Mouse (Mus musculus) limb, embryonic 15.5 days (tissue): ENCODE results near the gene Scly. TPM values are rescaled to one million over a fixed set of nuclear protein-coding genes. Genes with fewer than 3 reads are reported as not detected.

Source experiments
- ATAC-seq: fragments of 200-750 bp; cut with Nextera tagmentation; 2 replicates; pipeline ENCODE4 v1.8.0; 2017; ENCODE audit warnings: low read depth, moderate TSS enrichment; ENCODE audit not compliant: insufficient number of reproducible peaks, low FRiP score, low TSS enrichment
- H3K27ac ChIP-seq: fragments of 300-500 bp; sonication (generic); 2 replicates; pipeline ENCODE4 v1.5.1; 2015; ENCODE audit warnings: moderate library complexity, mild to moderate bottlenecking, inconsistent platforms
- H3K27me3 ChIP-seq: fragments of 300-500 bp; sonication (generic); 2 replicates; pipeline ENCODE4 v1.6.1; 2015; ENCODE audit warnings: inconsistent platforms
- H3K36me3 ChIP-seq: fragments of 300-500 bp; sonication (generic); 2 replicates; pipeline ENCODE4 v1.6.1; 2015; ENCODE audit warnings: inconsistent platforms
- H3K4me1 ChIP-seq: fragments of 300-500 bp; sonication (generic); 2 replicates; pipeline ENCODE4 v1.6.1; 2015; ENCODE audit warnings: inconsistent platforms
- H3K4me2 ChIP-seq: fragments of 300-500 bp; sonication (generic); 2 replicates; pipeline ENCODE4 v1.6.1; 2015; ENCODE audit warnings: mild to moderate bottlenecking, inconsistent platforms
- H3K4me3 ChIP-seq: fragments of 300-500 bp; sonication (generic); 2 replicates; pipeline ENCODE4 v1.5.1; 2015; ENCODE audit warnings: mild to moderate bottlenecking, inconsistent platforms
- H3K9ac ChIP-seq: fragments of 300-500 bp; sonication (generic); 2 replicates; pipeline ENCODE4 v1.6.1; 2015; ENCODE audit warnings: inconsistent platforms
- H3K9me3 ChIP-seq: fragments of 300-500 bp; sonication (generic); 2 replicates; pipeline ENCODE4 v1.6.1; 2016; ENCODE audit warnings: inconsistent platforms
- WGBS: fragments of 180-500 bp; shearing (Covaris S2); methylation state at CpG from one replicate; pipeline ENCODE4 v1.1.7; 2015; 5-methylcytosine and 5-hydroxymethylcytosine counted together
- polyA plus RNA-seq: library from polyadenylated mRNA; unstranded; fragments of >200 nt; fragmentation: Nextera tagmentation; extraction: Ambion mirVana; gene quantifications from 2 replicates; pipeline ENCODE4 v1.2.1, GENCODE M21; 2015

Gene Scly
- 12.7 and 14.8 TPM in 2 replicates for polyA plus RNA-seq

DNA sequence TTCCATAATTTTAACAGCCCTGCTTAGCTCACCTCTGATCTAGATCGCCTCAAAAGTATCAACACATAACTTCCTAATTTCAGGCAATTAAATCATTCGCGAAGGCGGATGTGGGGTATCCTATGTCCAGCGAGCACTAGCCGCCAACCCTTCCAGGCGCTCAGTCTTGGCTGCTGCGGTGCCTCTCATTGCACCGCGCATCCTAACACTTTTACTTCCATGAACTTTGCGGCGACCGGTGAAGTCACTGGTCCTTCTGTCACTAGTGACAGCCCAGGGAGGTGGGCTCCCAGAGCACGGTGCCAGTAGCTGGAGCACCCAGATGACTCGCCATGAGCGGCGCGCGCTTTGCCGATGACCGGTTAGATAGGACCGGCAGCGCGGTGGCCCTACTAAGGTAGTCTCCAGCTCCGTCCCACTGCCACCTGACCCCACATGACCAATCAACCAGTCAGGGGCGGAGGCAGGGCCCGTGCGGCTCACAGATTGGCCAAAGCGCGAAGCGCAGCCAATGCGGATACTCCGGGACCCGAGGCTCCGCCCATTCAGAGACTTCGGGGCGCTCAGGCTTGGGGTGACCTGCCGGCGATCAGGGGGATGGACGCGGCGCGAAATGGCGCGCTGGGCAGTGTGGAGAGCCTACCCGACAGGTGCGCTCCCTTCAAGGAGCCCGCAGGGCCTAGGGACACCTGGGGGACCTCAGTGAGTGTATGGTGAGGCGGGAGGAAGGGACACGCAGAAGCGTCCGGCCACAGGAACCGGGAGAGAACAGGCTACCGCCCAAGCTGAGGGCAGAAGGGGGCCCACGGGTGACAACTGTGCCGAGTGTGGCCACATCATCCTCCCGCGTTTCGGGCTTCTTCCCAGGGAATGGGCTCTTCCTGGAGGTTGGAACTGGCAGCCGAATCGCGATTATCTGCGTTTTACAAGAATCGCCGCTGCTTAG, at the start of gene Scly:
Gene Scly (plus strand): TSS at position 540 of the 946 bp plus-strand sequence.
- ATAC-seq: peak; percentile 97
- H3K4me3 ChIP-seq: peak within 1 kb of the TSS; percentile 68
- no peaks in the 10 kb centered on the region for H3K27me3 ChIP-seq
- under 1% methylated on average over 63 of the region's 65 CpGs for WGBS
- peak within 1 kb of the TSS; percentile 59 for H3K9ac ChIP-seq
- 0 out of 2 replicates have a peak, but pooled peaks cover 2% of the 10 kb centered on the region for H3K36me3 ChIP-seq
- peak within 1 kb of the TSS; percentile 83 for H3K4me2 ChIP-seq
- H3K4me1 ChIP-seq: peaks cover 12% of the 10 kb centered on the region; the same call in 1 of the 2 replicates
- no peak within 1 kb of the TSS for H3K27ac ChIP-seq
- no peaks in the 10 kb centered on the region for H3K9me3 ChIP-seq

DNA sequence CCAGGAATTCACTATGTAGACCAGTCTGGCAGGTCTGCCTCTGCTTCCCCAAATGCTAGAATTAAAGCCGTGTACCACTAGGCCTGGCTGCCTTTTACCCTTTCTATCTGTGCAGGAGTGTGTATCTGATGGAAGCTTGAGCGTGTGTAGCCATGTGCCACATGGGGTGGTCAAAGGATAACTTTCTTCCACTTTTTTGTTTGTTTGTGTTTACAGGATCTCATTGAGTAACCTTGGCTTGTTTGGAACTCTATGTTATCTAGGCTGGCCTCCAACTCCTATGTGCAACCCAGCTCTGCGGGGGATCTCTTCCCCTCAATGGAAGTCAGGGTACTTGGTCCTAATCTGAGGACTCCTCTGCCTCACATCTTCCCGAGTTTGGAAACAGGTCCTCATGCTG, 49.2 kb upstream of the Scly start:
- no peak overlapping the region for H3K4me2 ChIP-seq
- H3K4me3 ChIP-seq: no peak overlapping the region

DNA sequence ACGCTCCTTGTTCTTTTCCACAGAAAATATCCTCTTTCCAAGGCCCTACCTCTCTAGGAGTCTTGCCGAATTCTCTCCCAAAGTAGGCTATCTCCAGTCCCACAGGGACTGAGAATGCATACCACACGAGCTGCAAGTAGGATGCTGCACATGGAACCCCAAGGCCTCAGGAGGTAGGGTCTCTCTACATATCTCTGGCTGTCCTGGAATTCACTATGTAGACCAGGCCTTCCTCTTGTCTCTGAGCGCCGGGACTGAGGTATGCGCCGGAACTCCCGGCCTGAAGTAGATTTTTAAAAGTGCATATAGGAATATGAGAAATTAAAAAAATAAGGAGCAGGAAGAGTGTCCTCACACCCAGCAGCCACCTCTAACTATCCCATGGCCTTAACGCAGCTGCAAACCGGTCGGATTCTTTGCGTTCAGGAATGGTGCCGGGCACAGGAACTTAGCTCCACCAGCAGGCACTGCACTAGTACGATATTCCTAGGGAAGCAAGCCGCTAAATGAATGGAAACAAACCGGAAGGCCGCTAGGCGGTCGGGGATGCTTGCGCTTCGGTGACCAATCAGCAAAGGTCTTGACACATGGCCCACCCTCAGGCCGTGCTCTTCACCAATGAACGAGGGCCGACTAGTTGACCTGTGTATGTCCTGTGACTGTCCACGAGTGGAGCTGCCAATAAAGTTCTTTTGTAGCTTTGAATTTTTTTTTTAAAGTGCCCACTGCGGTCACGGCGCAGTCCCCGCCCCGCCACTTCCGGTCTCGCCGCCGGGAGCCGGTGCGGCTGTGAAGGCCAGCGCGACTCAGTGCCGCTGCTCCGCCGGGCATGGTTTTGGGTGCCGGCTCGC, 48.3 kb upstream of the Scly start, which contains the start of gene Ube2f:
Gene Ube2f (plus strand): TSS at position 741 of the 851 bp plus-strand sequence.
- Histone ChIP-seq H3K36me3 (peaks cover 4% of the 10 kb centered on the region; the same call in 1 of the 2 replicates), H3K9me3 (no peaks in the 10 kb centered on the region), H3K4me1 (peaks cover 23% of the 10 kb centered on the region), H3K9ac (peak within 1 kb of the TSS; percentile 93), H3K27me3 (no peaks in the 10 kb centered on the region), H3K27ac (peak within 1 kb of the TSS; percentile 91), H3K4me2 (peak within 1 kb of the TSS; percentile 70), H3K4me3 (peak within 1 kb of the TSS; percentile 96)
- under 1% methylated on average over 43 of the region's 43 CpGs for WGBS
- ATAC-seq: peak; percentile 99

More for the DNA sequence above, 49.2 kb upstream of the Scly start:
- Histone ChIP-seq H3K4me1 (peaks cover 23% of the 10 kb centered on the region), H3K27me3 (no peaks in the 10 kb centered on the region), H3K27ac (no peak overlapping the region), H3K9ac (no peak overlapping the region), H3K36me3 (no peaks in the 10 kb centered on the region), H3K9me3 (no peaks in the 10 kb centered on the region)
- ATAC-seq: no peak
- 48% methylated on average over 4 of the region's 4 CpGs for whole genome bisulfite sequencing

DNA sequence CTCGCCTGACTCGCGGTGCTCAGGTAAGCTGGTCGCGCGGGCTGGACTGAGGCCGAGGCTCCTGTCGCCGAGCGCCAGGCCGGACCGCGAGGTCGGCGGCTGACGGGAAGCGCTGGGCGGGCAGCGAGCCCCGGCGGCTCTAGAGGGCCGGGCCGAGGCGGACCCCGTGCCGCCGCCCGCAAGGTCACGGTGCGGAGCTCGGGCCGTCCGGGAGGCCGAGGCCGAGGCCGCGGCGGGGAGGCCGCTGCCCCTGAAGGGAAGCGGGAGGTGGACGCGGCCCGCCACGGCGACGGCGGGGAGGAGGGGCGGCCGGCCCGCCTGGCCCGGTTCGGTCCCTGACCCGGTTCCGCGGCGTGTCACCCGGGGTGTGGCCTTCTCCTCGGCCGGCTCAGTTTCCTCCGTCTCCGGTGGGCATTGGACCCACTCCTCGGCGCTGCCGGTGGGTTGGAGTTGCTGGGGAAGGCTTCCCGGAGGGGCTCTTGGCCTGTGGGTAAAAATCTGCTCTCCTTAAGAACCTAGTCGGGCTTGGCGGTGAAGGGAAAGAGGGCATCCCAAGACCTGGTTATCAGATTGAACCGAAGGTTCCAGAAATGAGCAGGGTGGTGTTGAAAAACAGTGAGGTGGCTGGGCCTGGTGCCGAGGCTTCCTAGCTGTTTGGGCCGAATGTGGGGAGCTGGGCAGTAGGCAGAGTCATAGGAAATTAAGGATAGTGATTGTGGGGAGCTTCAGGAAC, 47.6 kb upstream of the Scly start:
- peak; percentile 21; the same call in 1 of the 2 replicates for ATAC-seq
- Histone ChIP-seq H3K4me3 (peak overlapping the region; percentile 96), H3K36me3 (peaks cover 4% of the 10 kb centered on the region; the same call in 1 of the 2 replicates), H3K27ac (peak overlapping the region; percentile 91), H3K27me3 (no peaks in the 10 kb centered on the region), H3K4me2 (peak overlapping the region; percentile 70), H3K9ac (peak overlapping the region; percentile 93), H3K9me3 (no peaks in the 10 kb centered on the region), H3K4me1 (peaks cover 23% of the 10 kb centered on the region)
- under 1% methylated on average over 68 of the region's 70 CpGs for WGBS

DNA sequence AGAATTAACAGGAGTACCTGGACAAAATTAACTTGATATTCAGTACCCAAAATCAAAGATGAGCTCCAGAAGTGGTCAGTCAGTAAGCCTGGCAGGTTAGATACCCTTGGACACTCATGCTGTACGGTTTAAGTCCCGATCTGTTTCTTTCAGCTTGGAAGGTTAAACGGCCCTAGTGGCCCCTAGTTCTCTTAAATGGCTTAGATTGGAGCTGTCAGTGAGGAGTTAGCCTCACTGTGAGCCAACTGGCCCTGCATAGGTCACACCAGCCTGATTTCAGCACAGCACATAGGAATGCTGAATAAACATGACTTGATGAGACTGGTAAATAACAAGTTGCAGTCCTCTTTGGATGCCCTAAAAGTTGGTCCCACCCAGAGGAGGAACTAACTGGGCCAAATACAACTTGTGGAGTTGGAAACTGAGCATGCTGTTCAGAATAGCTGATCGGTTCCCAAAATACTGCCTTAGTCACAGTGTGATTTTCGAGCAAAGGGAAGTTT, 46.9 kb upstream of the Scly start:
- H3K4me1 ChIP-seq: peaks cover 23% of the 10 kb centered on the region

DNA sequence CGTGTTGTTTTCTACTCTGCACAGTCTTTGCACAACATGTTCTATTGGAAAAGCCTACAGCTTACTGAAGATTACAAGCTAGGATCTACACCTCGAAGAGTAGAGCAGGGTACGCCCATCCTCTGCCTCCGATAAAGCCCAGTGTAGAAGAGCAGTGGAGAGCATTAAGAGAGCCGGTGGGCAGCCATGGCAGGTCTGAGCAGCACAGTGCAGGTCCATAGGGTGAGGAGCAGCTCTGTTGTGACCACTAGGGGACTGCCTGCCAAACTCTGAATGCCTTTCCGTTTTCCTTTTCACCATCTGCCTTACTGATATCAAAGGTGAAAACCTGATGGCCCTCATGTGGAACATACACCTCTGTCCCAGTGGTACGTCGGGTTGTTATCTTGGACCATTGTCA, 46.2 kb upstream of the Scly start:
- Histone ChIP-seq H3K4me2 (peak overlapping the region; percentile 70), H3K27me3 (no peaks in the 10 kb centered on the region), H3K9ac (no peak overlapping the region), H3K4me1 (peaks cover 23% of the 10 kb centered on the region), H3K9me3 (no peaks in the 10 kb centered on the region), H3K4me3 (no peak overlapping the region), H3K27ac (no peak overlapping the region), H3K36me3 (peaks cover 4% of the 10 kb centered on the region; the same call in 1 of the 2 replicates)
- 62% methylated on average over 8 of the region's 8 CpGs for WGBS
- ATAC-seq: no peak

More for the DNA sequence above, 46.9 kb upstream of the Scly start:
- Histone ChIP-seq H3K9ac (peak overlapping the region; percentile 93), H3K4me2 (peak overlapping the region; percentile 70), H3K27ac (peak overlapping the region; percentile 91), H3K9me3 (no peaks in the 10 kb centered on the region), H3K27me3 (no peaks in the 10 kb centered on the region), H3K4me3 (peak overlapping the region; percentile 96), H3K36me3 (peaks cover 4% of the 10 kb centered on the region; the same call in 1 of the 2 replicates)
- no peak for ATAC-seq
- WGBS: 45% methylated on average over 5 of the region's 5 CpGs

DNA sequence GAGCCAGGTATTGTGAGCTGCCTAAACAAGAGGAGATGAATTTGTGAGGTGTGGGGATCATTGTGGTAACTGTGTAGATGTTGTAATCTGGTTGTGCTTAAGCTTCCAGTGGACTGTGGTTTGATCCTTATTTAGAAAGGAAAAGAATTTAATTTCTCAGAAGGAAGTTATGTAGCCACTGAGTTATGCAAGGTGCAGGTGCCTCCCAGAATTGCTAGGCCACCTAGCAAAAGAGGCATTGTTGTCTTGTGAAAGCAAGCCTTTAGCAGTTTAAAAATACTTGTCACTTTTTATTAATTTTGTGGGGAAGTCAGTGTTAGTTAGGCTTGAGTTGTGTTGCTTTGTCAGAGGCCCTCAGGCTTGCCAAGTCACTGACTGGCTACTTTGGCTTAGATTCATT, 40.2 kb upstream of the Scly start:
- Histone ChIP-seq H3K4me1 (0 out of 2 replicates have a peak, but pooled peaks cover 3% of the 10 kb centered on the region), H3K36me3 (peaks cover 4% of the 10 kb centered on the region; the same call in 1 of the 2 replicates), H3K9ac (no peak overlapping the region), H3K27ac (no peak overlapping the region), H3K4me3 (no peak overlapping the region), H3K4me2 (no peak overlapping the region), H3K27me3 (no peaks in the 10 kb centered on the region), H3K9me3 (no peaks in the 10 kb centered on the region)
- no peak for ATAC-seq

DNA sequence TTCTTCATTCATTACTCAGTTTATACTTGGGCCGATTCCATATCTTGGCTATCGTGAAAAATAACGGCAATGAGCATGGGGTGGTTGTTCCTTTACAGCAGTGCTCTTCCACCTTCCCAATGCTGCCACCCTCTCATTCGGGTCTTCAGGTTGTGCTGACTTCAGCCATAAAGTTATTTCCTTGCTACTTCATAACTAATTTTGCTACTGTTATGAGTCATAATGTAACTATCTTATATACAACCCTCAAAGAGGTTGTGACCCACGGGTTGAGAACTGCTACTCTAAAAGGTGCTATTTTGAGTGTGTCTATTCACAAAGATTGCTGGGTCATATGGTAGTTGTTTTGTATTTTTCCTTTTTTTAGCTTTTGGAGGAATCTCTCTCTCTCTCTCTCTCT, 38.3 kb upstream of the Scly start:
- no peak overlapping the region for H3K4me3 ChIP-seq
- H3K27ac ChIP-seq: no peak overlapping the region
- no peaks in the 10 kb centered on the region; the same call in 1 of the 2 replicates for H3K36me3 ChIP-seq
- ATAC-seq: no peak
- WGBS: 87% methylated on average over 5 of the region's 5 CpGs
- H3K9ac ChIP-seq: no peak overlapping the region
- H3K9me3 ChIP-seq: no peaks in the 10 kb centered on the region
- H3K4me1 ChIP-seq: 0 out of 2 replicates have a peak, but pooled peaks cover 3% of the 10 kb centered on the region
- no peaks in the 10 kb centered on the region for H3K27me3 ChIP-seq
- H3K4me2 ChIP-seq: no peak overlapping the region

DNA sequence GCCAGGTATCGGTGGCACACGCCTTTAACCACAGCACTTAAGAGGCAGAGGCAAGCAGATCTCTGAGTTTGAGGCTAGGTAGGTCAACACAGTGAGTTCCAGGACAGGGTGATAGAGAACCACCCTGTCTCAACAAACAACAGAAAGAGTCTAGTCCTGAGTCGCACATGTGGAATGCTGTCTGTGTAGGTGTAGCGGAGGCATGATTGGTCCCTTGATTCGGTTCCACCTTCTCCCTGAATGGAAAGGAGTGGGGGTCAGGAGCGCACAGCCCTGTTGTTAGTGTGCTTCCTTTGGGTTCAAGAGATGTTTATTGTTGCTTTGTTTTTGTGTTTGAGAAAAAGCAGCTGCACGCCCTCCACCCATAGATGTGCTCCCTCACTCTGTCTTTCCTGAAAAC, 35.6 kb upstream of the Scly start:
- Histone ChIP-seq H3K27me3 (no peaks in the 10 kb centered on the region), H3K9ac (no peak overlapping the region), H3K36me3 (peaks cover 23% of the 10 kb centered on the region), H3K27ac (no peak overlapping the region), H3K4me2 (no peak overlapping the region), H3K4me1 (no peaks in the 10 kb centered on the region), H3K9me3 (no peaks in the 10 kb centered on the region), H3K4me3 (no peak overlapping the region)
- no peak for ATAC-seq
- WGBS: 91% methylated on average over 7 of the region's 7 CpGs

DNA sequence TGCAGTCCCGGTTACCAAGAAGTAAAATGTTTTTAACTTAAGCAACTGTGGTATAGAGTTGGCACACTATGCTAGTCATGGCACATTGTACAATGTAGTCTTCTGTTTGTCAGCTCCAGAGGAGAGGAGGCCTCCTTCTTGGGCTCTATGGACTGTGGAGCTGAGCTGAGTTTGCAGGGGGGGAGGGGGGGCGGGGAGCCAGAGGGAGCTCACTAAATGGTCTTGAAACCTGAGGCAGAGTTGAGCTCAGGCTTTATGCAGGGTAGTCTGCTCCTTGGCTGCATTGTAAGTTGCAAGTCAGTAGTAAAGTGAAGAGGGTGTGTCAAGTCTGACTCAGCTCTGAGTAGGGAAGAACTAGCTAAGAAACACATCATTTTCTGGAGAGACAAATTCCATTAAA, 25.9 kb upstream of the Scly start:
- no peaks in the 10 kb centered on the region for H3K27me3 ChIP-seq
- ATAC-seq: peak; percentile 71
- H3K36me3 ChIP-seq: peaks cover 25% of the 10 kb centered on the region
- H3K9ac ChIP-seq: no peak overlapping the region
- WGBS: 79% methylated on average over 2 of the region's 2 CpGs
- H3K9me3 ChIP-seq: no peaks in the 10 kb centered on the region
- no peak overlapping the region for H3K4me2 ChIP-seq
- H3K4me1 ChIP-seq: no peaks in the 10 kb centered on the region; the same call in 1 of the 2 replicates
- H3K4me3 ChIP-seq: no peak overlapping the region
- peak overlapping the region; percentile 47 for H3K27ac ChIP-seq

DNA sequence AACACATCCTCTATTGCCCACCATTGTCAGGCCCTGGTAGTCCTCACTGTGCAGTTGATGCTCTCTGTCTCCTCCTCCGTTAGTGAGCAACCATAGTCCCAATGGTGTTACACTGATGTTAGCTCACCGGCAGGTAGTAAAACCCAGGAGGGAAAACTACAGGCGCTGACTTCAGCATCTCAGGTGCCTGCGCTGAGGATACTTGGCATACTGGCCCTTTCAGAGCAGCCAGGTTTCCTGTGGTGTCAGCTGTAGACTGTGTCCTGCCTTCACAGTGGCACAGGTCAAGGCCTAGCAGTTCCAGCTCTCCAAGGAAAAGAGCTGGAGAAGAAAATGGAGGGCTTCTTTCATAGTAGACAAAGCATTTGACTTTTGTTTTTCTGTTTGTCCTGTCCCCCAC, 21.6 kb upstream of the Scly start:
- ATAC-seq: no peak
- H3K4me1 ChIP-seq: no peaks in the 10 kb centered on the region; the same call in 1 of the 2 replicates
- H3K4me3 ChIP-seq: no peak overlapping the region
- H3K27me3 ChIP-seq: no peaks in the 10 kb centered on the region
- H3K9me3 ChIP-seq: no peaks in the 10 kb centered on the region
- no peak overlapping the region for H3K4me2 ChIP-seq
- peaks cover 51% of the 10 kb centered on the region for H3K36me3 ChIP-seq
- H3K27ac ChIP-seq: no peak overlapping the region
- 93% methylated on average over 4 of the region's 4 CpGs for WGBS
- no peak overlapping the region for H3K9ac ChIP-seq
